Mouse (Mus musculus): ENCODE measurements at regions not wholly inside any gene's neighbourhood (a gene's known extent, or its start where the extent isn't known, plus 50 kb on each side); places are given as distances from the start of the nearest gene placed in this dataset.

- no peak for DNase-seq (ENCODE audit: low read depth, low spot score)
These were observed 653.3 kb upstream of the Fam98a start for GRCm38 (mm10) chr17:76205082-76205481.

DNA sequence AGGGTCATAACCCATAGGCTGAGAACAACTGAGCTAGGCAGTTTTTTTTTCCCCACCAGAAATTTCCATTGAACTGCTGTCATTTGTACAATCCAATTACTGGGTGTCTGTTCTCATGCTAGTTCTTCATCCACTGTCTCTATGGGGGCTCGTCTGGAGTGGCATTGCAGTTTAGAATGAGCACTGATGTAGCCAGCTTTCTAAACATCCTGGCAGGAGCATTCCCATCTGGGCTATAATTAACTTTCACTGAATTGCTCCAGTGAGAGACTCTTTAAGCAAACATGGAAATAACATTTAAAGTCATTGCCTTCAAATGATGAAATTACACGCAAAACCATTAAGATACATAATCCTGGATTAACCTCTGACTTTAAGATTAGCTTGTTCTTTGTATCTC, 633.1 kb upstream of the Fam98a start:
- DNase-seq (ENCODE audit: low read depth, low spot score): no peak

- no peak for DNase-seq (ENCODE audit: low read depth, low spot score)
These were observed 585.1 kb upstream of the Fam98a start for GRCm38 (mm10) chr17:76136660-76137495.

- no peak for DNase-seq (ENCODE audit: low read depth, low spot score)
These were observed 582.3 kb upstream of the Fam98a start for GRCm38 (mm10) chr17:76134030-76134429.

DNA sequence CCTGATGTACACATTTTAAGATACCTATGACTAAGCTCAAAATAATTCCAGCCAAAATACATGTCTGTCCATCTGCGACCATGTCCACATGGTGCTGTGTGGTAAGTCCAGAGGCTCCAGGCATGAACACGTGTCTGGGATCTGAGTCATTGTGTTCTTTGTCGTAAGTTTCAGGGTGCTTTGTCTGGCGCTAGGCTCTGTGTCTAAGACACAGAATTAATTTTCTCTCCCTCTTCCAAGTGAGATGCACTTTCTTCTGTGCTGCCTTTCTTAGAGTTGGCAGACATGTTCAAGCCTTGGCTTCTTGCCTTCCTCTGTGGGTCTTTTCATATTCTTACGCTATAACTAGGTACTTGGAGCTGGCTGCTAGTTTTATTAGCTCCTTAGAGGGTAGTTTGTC, 573.5 kb upstream of the Fam98a start:
- DNase-seq (ENCODE audit: low read depth, low spot score): no peak

GRCm38 (mm10) chr17:76111315-76112195, 559.8 kb upstream of the Fam98a start:
- DNase-seq (ENCODE audit: low read depth, low spot score): peak; percentile 63

DNA sequence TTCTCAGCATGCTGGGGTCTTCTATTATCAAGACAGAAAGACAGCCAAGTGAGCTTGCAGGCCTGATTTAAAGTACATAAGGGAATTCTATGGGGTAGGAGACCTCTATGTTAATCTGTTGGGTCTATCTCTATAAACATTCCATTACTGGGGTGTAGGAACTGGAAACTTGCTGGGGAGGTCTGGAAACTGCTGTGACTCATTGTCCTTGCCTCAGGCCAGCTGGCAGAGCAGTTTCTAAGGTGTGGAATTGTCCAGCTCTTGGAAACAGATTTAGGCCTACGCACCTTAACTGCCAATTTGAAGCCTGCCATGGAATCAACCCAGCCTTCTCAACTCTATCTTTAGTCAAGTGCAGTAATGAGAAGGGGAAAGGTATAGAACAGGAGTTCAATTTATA, 559.1 kb upstream of the Fam98a start:
- DNase-seq (ENCODE audit: low read depth, low spot score): no peak

DNA sequence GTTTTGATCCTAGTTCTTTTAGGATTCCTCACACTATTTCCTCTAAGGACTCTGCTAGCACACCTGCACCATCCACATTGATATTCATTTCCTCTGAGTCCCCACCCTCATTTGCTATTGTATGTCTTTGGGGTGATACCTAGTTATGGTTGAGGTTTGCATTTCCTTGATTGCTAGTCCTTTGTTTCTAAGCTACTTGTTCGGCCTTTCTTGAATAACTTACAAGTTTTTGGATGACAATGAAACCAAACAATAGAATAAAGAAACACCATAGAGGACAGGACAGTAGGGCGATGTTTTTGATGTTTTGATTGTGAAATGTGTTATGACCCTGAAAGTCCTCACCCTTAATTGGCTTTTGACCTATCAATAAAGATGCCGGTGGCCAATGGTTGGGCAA, 531.8 kb upstream of the Fam98a start:
- no peak for DNase-seq (ENCODE audit: low read depth, low spot score)

GRCm38 (mm10) chr17:76081780-76082179, 530.0 kb upstream of the Fam98a start:
- DNase-seq (ENCODE audit: low read depth, low spot score): no peak

DNA sequence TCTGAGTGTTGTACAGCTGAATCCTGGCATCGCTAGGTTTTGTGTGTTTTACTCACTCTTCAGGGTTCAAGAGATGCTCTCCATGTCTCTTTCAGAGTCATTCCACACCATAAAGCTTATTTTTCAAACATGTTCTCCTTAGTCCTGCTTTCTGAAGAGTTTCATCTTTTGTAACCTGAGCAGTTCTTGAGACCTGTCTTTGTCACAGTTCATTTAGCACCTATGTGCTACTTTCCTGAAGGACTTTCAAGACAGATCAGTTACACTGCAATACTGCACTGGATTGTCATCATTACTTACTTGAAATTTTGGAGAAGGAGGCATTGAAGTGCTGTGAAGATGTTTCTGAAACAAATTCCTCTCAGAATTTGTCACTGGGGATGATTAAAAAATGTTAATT, 494.7 kb upstream of the Fam98a start:
- DNase-seq (ENCODE audit: low read depth, low spot score): no peak

DNA sequence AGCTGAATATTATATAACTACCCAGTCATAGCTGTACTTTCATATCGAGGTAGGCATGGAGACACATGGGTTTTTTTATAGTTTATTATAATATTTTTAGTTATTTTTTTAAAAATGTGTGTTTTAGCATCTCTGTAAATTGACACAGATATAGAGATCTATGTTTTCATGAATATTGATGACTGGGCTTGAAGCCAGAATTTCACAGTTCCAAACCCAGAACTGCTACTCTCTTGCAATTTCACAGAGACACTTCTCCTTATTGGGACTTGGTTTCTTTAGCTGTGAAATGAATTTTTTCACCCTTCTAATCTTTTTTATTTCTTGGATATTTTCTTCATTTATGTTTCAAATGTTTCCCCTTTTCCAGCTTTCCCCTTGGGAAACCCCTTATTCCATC, 481.0 kb upstream of the Fam98a start:
- no peak for DNase-seq (ENCODE audit: low read depth, low spot score)

GRCm38 (mm10) chr17:76008011-76008410, 456.3 kb upstream of the Fam98a start:
- DNase-seq (ENCODE audit: low read depth, low spot score): no peak

DNA sequence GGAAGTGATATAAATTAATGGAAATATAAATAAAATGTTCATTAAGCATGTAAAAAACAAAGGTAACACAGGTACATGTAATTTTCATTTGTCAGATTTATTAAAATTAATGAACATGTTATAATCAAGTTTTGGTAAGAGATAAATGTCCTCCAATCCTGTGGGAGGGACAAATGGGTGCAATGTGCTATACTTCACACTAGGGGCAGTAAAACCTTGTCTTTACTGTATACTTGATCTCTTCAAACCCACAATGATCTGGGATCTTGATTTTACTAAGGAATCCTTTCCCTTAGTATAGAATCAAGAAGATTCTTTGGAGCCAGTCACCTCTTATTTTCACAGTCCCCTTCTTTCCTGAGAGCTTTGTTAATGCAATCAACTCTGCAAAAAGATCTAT, 451.1 kb upstream of the Fam98a start:
- no peak for DNase-seq (ENCODE audit: low read depth, low spot score)

DNA sequence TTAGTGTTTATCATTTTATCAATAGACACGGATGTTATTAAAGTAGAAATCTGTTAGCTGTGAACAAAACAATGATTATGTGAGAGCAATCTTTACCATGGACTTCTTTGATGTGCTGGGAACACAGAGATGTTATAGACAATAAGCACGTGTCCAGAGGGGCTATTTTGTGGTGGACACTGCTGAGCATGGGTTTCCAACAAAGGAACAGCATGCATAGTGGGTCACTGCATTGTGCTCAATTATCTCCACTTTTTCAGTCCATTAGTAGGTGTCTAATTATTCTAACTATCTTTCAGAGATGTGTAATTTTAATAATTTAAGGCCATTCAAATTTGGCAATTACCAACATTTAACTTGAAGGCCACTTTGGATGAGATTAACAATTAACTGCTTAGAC, 409.6 kb upstream of the Fam98a start:
- DNase-seq (ENCODE audit: low read depth, low spot score): no peak

GRCm38 (mm10) chr17:75936686-75937380, 385.1 kb upstream of the Fam98a start:
- DNase-seq (ENCODE audit: low read depth, low spot score): no peak

DNA sequence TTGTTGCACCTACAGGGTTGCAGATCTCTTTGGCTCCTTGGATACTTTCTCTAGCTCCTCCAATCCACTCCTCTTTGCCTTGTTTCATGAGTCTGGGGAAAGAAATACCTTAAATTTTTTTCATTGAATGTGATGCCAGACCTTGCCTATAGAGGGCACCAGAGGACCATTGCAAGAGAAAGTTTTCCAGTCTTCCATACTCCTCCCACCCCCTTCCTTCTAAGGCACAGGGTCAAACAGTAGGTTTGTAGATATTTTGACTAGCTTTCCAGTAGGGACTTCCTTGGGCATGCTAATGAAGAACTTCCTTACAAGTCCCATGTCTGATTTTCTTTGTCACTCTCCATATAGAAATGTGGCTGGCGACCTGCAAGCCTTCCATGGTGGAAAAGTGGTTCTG, 379.3 kb upstream of the Fam98a start:
- no peak for DNase-seq (ENCODE audit: low read depth, low spot score)

- no peak for DNase-seq (ENCODE audit: low read depth, low spot score)
These were observed 368.5 kb upstream of the Fam98a start for GRCm38 (mm10) chr17:75920240-75920639.

GRCm38 (mm10) chr17:75917020-75917419, 365.3 kb upstream of the Fam98a start:
- no peak for DNase-seq (ENCODE audit: low read depth, low spot score)

GRCm38 (mm10) chr17:75916590-75916989, 364.8 kb upstream of the Fam98a start:
- no peak for DNase-seq (ENCODE audit: low read depth, low spot score)

- DNase-seq (ENCODE audit: low read depth, low spot score): no peak
These were observed 363.5 kb upstream of the Fam98a start for GRCm38 (mm10) chr17:75915256-75915655.

GRCm38 (mm10) chr17:75907085-75907484, 355.3 kb upstream of the Fam98a start:
- DNase-seq (ENCODE audit: low read depth, low spot score): no peak

DNA sequence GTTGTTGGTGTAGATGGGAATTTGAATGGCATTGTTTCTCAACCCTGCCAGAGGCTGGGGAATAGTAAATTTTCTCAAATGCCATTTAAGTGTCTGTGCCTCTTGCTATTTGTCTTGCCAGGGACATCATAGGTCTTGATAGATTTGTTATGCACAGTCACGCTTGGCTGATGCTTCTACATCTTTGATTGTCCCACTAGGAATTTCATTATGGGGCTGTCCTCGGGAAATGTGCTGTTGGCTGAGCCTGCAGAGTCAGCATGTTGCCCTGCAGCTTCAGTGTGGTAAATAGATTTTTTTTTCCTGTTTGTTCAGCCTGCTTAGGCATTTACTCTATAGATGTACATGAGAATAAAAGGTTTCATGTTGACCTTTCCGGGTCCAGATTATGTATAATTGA, 354.9 kb upstream of the Fam98a start:
- no peak for DNase-seq (ENCODE audit: low read depth, low spot score)
